Comparison of ENCODE assay signal across 11 mouse cellular contexts in genomic region chr14:31464176-31464575, GRCm38 (mm10). TPM values are rescaled to one million over a fixed set of nuclear protein-coding genes. Genes with fewer than 3 reads are reported as not detected.
A peak's percentile ranks its signal among the peaks of the same experiment; 100 is the strongest.
DNase-seq lines count a peak whose midpoint lies in the region; ATAC-seq and TF ChIP-seq lines count a peak whose summit lies in the region.
"Had no signal": no experiment of that assay in that cellular context is flagged by ENCODE, and none has a peak within 500 bp of the region (broad histone marks: within the 10 kb centered on the region; RNA-seq: fewer than 3 reads in every experiment).

No protein-coding gene starts in this region.

- WGBS in intestine, postnatal 0 days: 62% methylated on average over 8 of the region's 8 CpGs
- 49% methylated on average over 8 of the region's 8 CpGs for WGBS in intestine, embryonic 16.5 days

- no peak overlapping the region for H3K27ac ChIP-seq in intestine, postnatal 0 days (ENCODE audit: low read depth, low read length)
- no peak overlapping the region for H3K27ac ChIP-seq in intestine, embryonic 16.5 days (ENCODE audit: low read length)
- H3K27ac ChIP-seq: embryonic facial prominence, embryonic 15.5 days; macrophage; neural tube, embryonic 13.5 days had no signal

- no peaks in the 10 kb centered on the region for H3K4me1 ChIP-seq in intestine, postnatal 0 days (replicated peaks; ENCODE audit: control insufficient read depth, insufficient read depth, low read length)
- no peaks in the 10 kb centered on the region for H3K4me1 ChIP-seq in intestine, embryonic 16.5 days (ENCODE audit: control insufficient read depth, insufficient read depth, low read length)
- H3K4me1 ChIP-seq: embryonic facial prominence, embryonic 15.5 days; neural tube, embryonic 13.5 days had no signal

- H3K27me3 ChIP-seq in intestine, postnatal 0 days (replicated peaks; ENCODE audit: control insufficient read depth, insufficient read depth, low read length): no peaks in the 10 kb centered on the region
- H3K27me3 ChIP-seq in intestine, embryonic 16.5 days (replicated peaks; ENCODE audit: control insufficient read depth, insufficient read depth, low read length): no peaks in the 10 kb centered on the region
- H3K27me3 ChIP-seq: embryonic facial prominence, embryonic 15.5 days; neural tube, embryonic 13.5 days had no signal

- no peak for ATAC-seq in intestine, postnatal 0 days
- no peak for ATAC-seq in intestine, embryonic 16.5 days

- no peak overlapping the region for H3K4me3 ChIP-seq in intestine, postnatal 0 days (ENCODE audit: low read depth, low read length)
- H3K4me3 ChIP-seq in intestine, embryonic 16.5 days (ENCODE audit: low read length): no peak overlapping the region
- H3K4me3 ChIP-seq: embryonic facial prominence, embryonic 15.5 days; neural tube, embryonic 13.5 days had no signal

- no peaks in the 10 kb centered on the region for H3K9me3 ChIP-seq in intestine, postnatal 0 days (ENCODE audit: control insufficient read depth)
- H3K9me3 ChIP-seq in intestine, embryonic 16.5 days (ENCODE audit: control insufficient read depth, low read length): no peaks in the 10 kb centered on the region
- H3K9me3 ChIP-seq: embryonic facial prominence, embryonic 15.5 days; neural tube, embryonic 13.5 days had no signal

- DNase-seq in thymus, postnatal 4 days: peak; percentile 23
- DNase-seq in thymus, postnatal 14 days: no peak
- DNase-seq in embryo, embryonic 11 days: peak; percentile 45
- DNase-seq in ovary, postnatal 36 days (ENCODE audit: low spot score): no peak
- no peak for DNase-seq in right cerebral cortex, postnatal 4 days
- DNase-seq: heart, adult 11 months had no signal

- H3K36me3 ChIP-seq in intestine, postnatal 0 days (ENCODE audit: control insufficient read depth, insufficient read depth): no peaks in the 10 kb centered on the region
- no peaks in the 10 kb centered on the region for H3K36me3 ChIP-seq in intestine, embryonic 16.5 days (ENCODE audit: control insufficient read depth, insufficient read depth, low read length)
- H3K36me3 ChIP-seq: embryonic facial prominence, embryonic 15.5 days; neural tube, embryonic 13.5 days had no signal

- no peak overlapping the region for H3K4me2 ChIP-seq in intestine, postnatal 0 days (replicated peaks; ENCODE audit: low read depth)
- no peak overlapping the region for H3K4me2 ChIP-seq in intestine, embryonic 16.5 days (ENCODE audit: low read depth, low read length)
- H3K4me2 ChIP-seq: embryonic facial prominence, embryonic 15.5 days; neural tube, embryonic 13.5 days had no signal

- H3K9ac ChIP-seq in intestine, postnatal 0 days (ENCODE audit: low read depth, low read length): no peak overlapping the region
- no peak overlapping the region for H3K9ac ChIP-seq in intestine, embryonic 16.5 days (ENCODE audit: low read depth, low read length)
- H3K9ac ChIP-seq: embryonic facial prominence, embryonic 15.5 days; neural tube, embryonic 13.5 days had no signal

- peak; percentile 69 for TF ChIP-seq CTCF in intestine, postnatal 0 days (IDR thresholded peaks at IDR 0.05; ENCODE audit: low read depth)

RNA-seq across cellular contexts. Expression of gene Sh3bp5, which starts 28.3 kb away (rescaled TPM):
- polyA plus RNA-seq in intestine, postnatal 0 days (2015; fragmentation: Nextera tagmentation; extraction: Ambion mirVana): 12.0 and 12.4 TPM in 2 replicates
- polyA plus RNA-seq in intestine, embryonic 16.5 days (2015; fragmentation: Nextera tagmentation; extraction: Ambion mirVana): 17.1 and 17.2 TPM in 2 replicates

RNA-seq across cellular contexts. Expression of gene Eaf1, which starts 30.0 kb away (rescaled TPM):
- 10.8 and 11.8 TPM in 2 replicates for polyA plus RNA-seq in intestine, postnatal 0 days (2015; fragmentation: Nextera tagmentation; extraction: Ambion mirVana)
- polyA plus RNA-seq in intestine, embryonic 16.5 days (2015; fragmentation: Nextera tagmentation; extraction: Ambion mirVana): 17.9 and 19.3 TPM in 2 replicates

RNA-seq across cellular contexts. Expression of gene Mettl6, which starts 30.7 kb away (rescaled TPM):
- polyA plus RNA-seq in intestine, postnatal 0 days (2015; fragmentation: Nextera tagmentation; extraction: Ambion mirVana): 28.2 and 28.6 TPM in 2 replicates
- 44.6 TPM in 2 replicates for polyA plus RNA-seq in intestine, embryonic 16.5 days (2015; fragmentation: Nextera tagmentation; extraction: Ambion mirVana)

Comparison
In these comparisons a context has a peak if more than half of its experiments do, and no peak if none do; other contexts are left out.
1. DNase-seq: peak in thymus, postnatal 4 days (single experiment) and embryo, embryonic 11 days (single experiment); none in thymus, postnatal 14 days (single experiment), ovary, postnatal 36 days (single experiment) and right cerebral cortex, postnatal 4 days (single experiment).